Mouse (Mus musculus): ENCODE measurements at regions not wholly inside any gene's neighbourhood (a gene's known extent, or its start where the extent isn't known, plus 50 kb on each side); places are given as distances from the start of the nearest gene placed in this dataset.

DNA sequence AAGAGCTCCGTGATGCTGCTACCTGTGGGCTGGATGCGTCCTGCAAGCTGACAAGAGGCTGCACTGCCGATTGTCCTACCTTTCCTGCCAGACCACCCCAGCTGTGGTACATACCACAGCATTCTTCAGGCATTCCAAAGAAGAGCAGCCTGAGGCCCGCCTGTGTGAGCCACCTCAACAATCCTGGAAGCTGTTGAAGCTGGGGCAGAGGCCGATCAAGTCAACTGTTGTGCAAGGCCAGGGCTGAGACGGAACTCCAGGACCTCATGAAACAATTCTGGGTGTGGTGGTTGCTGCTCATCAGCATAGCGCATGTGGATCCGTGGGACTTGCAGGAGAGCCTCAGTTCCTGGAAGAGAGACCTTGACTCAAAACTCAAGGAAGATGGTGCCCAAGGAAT is 448.3 kb downstream of the Etnk1 start:
- Histone ChIP-seq H3K9me3 (ENCODE audit: low read length) (no peaks in the 10 kb centered on the region), H3K36me3 (replicated peaks; ENCODE audit: insufficient read depth, low read length) (no peaks in the 10 kb centered on the region), H3K27me3 (ENCODE audit: insufficient read depth, low read length) (no peaks in the 10 kb centered on the region), H3K27ac (ENCODE audit: low read depth) (no peak overlapping the region), H3K9ac (replicated peaks) (no peak overlapping the region), H3K4me2 (ENCODE audit: low read depth, low read length) (no peak overlapping the region), H3K4me1 (ENCODE audit: insufficient read depth) (no peaks in the 10 kb centered on the region), H3K4me3 (ENCODE audit: low read depth, low read length) (no peak overlapping the region)
- DNase-seq (no peak), ATAC-seq (no peak)
- WGBS (ENCODE audit: insufficient replicate concordance): 75% methylated on average over 8 of the region's 8 CpGs
- TF ChIP-seq EP300 (IDR thresholded peaks at IDR 0.05; ENCODE audit: low read depth) (no peak), CTCF (IDR thresholded peaks at IDR 0.05; ENCODE audit: low read depth) (no peak)

DNA sequence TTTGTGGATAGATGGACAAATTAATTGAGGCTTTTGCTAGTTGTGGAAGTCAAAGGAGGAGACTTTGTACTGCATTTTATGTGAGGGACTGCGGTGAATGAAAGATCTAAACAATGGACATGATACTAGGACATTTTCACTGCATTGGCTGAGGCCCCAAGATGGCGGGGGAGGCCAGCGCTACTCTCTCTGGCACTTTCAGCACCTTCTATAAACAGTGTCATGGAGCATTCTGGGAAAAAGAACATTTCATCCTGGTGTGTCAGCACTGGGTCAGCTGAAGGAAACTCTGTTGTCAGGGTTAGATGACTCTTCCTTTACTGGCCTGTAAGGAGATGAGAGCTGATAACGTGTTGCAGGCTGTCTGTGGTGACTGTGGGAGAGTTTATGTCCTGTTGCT is 449.4 kb downstream of the Etnk1 start:
- TF ChIP-seq EP300 (IDR thresholded peaks at IDR 0.05; ENCODE audit: low read depth) (no peak), CTCF (IDR thresholded peaks at IDR 0.05; ENCODE audit: low read depth) (no peak)
- no peaks in the 10 kb centered on the region for H3K9me3 ChIP-seq (ENCODE audit: low read length)
- H3K9ac ChIP-seq (replicated peaks): no peak overlapping the region
- no peak overlapping the region for H3K4me3 ChIP-seq (ENCODE audit: low read depth, low read length)
- 78% methylated on average over 4 of the region's 4 CpGs for WGBS (ENCODE audit: insufficient replicate concordance)
- no peak overlapping the region for H3K27ac ChIP-seq (ENCODE audit: low read depth)
- no peaks in the 10 kb centered on the region for H3K36me3 ChIP-seq (replicated peaks; ENCODE audit: insufficient read depth, low read length)
- ATAC-seq (no peak), DNase-seq (no peak)
- no peaks in the 10 kb centered on the region for H3K4me1 ChIP-seq (ENCODE audit: insufficient read depth)
- no peak overlapping the region for H3K4me2 ChIP-seq (ENCODE audit: low read depth, low read length)
- H3K27me3 ChIP-seq (ENCODE audit: insufficient read depth, low read length): no peaks in the 10 kb centered on the region

DNA sequence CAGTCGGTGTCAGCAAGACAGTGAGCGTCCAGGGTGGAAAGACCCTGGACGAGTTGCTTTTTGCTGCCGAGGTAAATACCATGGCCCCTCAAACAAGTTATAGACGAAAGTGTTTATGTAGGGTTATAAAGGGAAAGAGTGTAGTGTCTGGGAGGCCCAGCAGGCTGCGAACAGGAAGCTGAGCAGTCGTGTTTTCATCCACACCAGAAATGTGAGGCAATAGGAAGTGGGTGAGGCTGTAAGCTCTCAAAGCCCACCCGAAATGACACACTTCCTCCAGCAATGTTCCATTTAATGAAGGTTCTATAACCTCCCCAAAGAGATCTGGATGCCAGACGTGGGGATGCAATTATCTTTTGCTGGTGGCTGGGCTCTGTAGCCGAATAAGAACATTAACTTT is 451.5 kb downstream of the Etnk1 start:
- H3K9ac ChIP-seq (replicated peaks): no peak overlapping the region
- H3K4me2 ChIP-seq (ENCODE audit: low read depth, low read length): no peak overlapping the region
- H3K27me3 ChIP-seq (ENCODE audit: insufficient read depth, low read length): no peaks in the 10 kb centered on the region
- ATAC-seq (no peak), DNase-seq (no peak)
- H3K36me3 ChIP-seq (replicated peaks; ENCODE audit: insufficient read depth, low read length): no peaks in the 10 kb centered on the region
- no peaks in the 10 kb centered on the region for H3K4me1 ChIP-seq (ENCODE audit: insufficient read depth)
- no peaks in the 10 kb centered on the region for H3K9me3 ChIP-seq (ENCODE audit: low read length)
- 48% methylated on average over 10 of the region's 10 CpGs for WGBS (ENCODE audit: insufficient replicate concordance)
- TF ChIP-seq CTCF (IDR thresholded peaks at IDR 0.05; ENCODE audit: low read depth) (no peak), EP300 (IDR thresholded peaks at IDR 0.05; ENCODE audit: low read depth) (no peak)
- no peak overlapping the region for H3K4me3 ChIP-seq (ENCODE audit: low read depth, low read length)
- no peak overlapping the region for H3K27ac ChIP-seq (ENCODE audit: low read depth)

DNA sequence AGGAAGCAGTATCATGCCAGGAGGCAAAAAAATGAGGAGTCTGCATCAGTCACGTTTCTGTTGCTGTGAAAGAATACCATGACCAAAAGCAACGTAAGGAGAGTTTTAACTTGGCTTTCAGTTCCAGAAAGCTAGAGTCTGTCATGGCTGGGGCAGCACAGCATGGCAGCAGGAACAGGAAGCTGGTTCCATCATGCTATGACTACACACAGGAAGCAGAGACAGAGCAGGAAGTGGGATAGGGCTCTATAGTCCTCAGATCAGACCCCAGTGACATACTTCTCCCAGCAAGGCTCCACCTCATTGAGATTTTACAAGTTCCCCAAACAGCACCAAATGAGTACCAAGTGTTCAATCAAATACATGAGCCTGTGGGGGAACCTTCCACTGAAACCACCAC is 453.6 kb downstream of the Etnk1 start:
- Histone ChIP-seq H3K4me2 (ENCODE audit: low read depth, low read length) (no peak overlapping the region), H3K9me3 (ENCODE audit: low read length) (no peaks in the 10 kb centered on the region), H3K9ac (replicated peaks) (no peak overlapping the region), H3K4me3 (ENCODE audit: low read depth, low read length) (no peak overlapping the region), H3K27me3 (ENCODE audit: insufficient read depth, low read length) (no peaks in the 10 kb centered on the region), H3K36me3 (replicated peaks; ENCODE audit: insufficient read depth, low read length) (no peaks in the 10 kb centered on the region), H3K4me1 (ENCODE audit: insufficient read depth) (no peaks in the 10 kb centered on the region), H3K27ac (ENCODE audit: low read depth) (no peak overlapping the region)
- WGBS (ENCODE audit: insufficient replicate concordance): 71% methylated on average over 2 of the region's 2 CpGs
- TF ChIP-seq EP300 (IDR thresholded peaks at IDR 0.05; ENCODE audit: low read depth): no peak
- no peak for TF ChIP-seq CTCF (IDR thresholded peaks at IDR 0.05; ENCODE audit: low read depth)
- ATAC-seq (no peak), DNase-seq (no peak)

DNA sequence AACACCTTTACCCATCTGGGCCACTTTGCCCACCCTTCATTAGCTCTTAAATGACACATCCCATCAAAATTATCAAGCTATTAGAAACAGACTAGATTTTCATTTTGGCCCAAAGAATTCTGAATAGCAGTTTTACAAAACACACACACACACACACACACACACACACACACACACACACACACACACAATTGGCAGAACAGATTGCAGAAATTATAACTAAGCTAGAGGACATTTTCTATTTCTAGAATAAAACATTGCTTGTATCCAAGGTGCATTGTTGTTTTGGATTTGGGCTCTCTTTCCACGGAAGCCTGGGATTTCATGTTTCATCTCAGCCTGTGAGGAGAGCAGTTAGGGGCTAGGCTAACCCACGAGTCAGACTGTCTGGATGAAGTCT is 455.1 kb downstream of the Etnk1 start:
- Histone ChIP-seq H3K36me3 (replicated peaks; ENCODE audit: insufficient read depth, low read length) (no peaks in the 10 kb centered on the region), H3K4me3 (ENCODE audit: low read depth, low read length) (no peak overlapping the region), H3K9me3 (ENCODE audit: low read length) (no peaks in the 10 kb centered on the region), H3K9ac (replicated peaks) (no peak overlapping the region), H3K27me3 (ENCODE audit: insufficient read depth, low read length) (no peaks in the 10 kb centered on the region), H3K4me1 (ENCODE audit: insufficient read depth) (no peaks in the 10 kb centered on the region), H3K27ac (ENCODE audit: low read depth) (no peak overlapping the region), H3K4me2 (ENCODE audit: low read depth, low read length) (no peak overlapping the region)
- no peak for ATAC-seq
- DNase-seq: no peak
- TF ChIP-seq EP300 (IDR thresholded peaks at IDR 0.05; ENCODE audit: low read depth) (no peak), CTCF (IDR thresholded peaks at IDR 0.05; ENCODE audit: low read depth) (no peak)
- 69% methylated on average over 2 of the region's 2 CpGs for WGBS (ENCODE audit: insufficient replicate concordance)

DNA sequence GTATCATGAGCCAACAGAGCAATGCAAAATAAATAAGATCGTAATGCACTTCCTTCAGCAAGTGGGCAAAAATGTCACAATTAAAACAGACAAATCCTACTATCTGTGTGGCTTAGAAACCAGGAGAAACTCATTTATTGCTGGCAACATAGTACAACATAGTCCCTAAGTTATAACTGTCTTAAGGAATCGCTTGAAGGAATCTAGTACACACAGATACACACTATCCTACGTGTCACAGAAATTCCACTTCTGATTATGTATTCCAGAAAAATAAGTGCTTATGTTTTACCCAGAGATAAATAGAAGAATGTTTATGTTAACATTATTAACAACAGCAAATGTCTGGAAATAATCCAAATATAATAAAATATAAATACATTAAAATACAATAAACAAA is 457.9 kb downstream of the Etnk1 start:
- Histone ChIP-seq H3K4me1 (ENCODE audit: insufficient read depth) (no peaks in the 10 kb centered on the region), H3K9ac (replicated peaks) (no peak overlapping the region), H3K9me3 (ENCODE audit: low read length) (no peaks in the 10 kb centered on the region), H3K27me3 (ENCODE audit: insufficient read depth, low read length) (no peaks in the 10 kb centered on the region), H3K27ac (ENCODE audit: low read depth) (no peak overlapping the region), H3K36me3 (replicated peaks; ENCODE audit: insufficient read depth, low read length) (no peaks in the 10 kb centered on the region), H3K4me2 (ENCODE audit: low read depth, low read length) (no peak overlapping the region), H3K4me3 (ENCODE audit: low read depth, low read length) (no peak overlapping the region)
- TF ChIP-seq CTCF (IDR thresholded peaks at IDR 0.05; ENCODE audit: low read depth) (no peak), EP300 (IDR thresholded peaks at IDR 0.05; ENCODE audit: low read depth) (no peak)
- no peak for ATAC-seq
- no peak for DNase-seq
- 78% methylated on average over 3 of the region's 3 CpGs for WGBS (ENCODE audit: insufficient replicate concordance)

DNA sequence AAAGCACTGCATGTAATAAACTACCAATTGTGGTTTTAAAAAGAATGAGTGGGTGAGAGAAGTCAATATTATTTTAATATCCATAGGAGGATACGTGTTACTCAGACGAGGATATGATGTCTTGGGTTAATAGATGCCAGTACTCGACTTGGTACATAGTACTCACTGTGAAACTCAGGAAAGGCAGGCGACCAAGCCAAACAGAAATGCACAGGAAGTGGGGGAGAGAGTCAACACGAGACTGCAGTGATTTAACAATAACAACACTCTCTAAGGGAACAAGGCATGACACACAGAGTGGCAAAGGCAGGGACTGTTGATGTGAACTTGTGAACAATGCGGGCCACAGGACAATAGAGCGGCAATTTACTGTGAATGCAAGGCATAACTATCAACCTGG is 464.6 kb downstream of the Etnk1 start:
- no peaks in the 10 kb centered on the region for H3K9me3 ChIP-seq (ENCODE audit: low read length)
- H3K9ac ChIP-seq (replicated peaks): no peak overlapping the region
- ATAC-seq (no peak), DNase-seq (no peak)
- H3K4me1 ChIP-seq (ENCODE audit: insufficient read depth): peaks cover 4% of the 10 kb centered on the region
- TF ChIP-seq EP300 (IDR thresholded peaks at IDR 0.05; ENCODE audit: low read depth) (no peak), CTCF (IDR thresholded peaks at IDR 0.05; ENCODE audit: low read depth) (no peak)
- no peaks in the 10 kb centered on the region for H3K27me3 ChIP-seq (ENCODE audit: insufficient read depth, low read length)
- H3K27ac ChIP-seq (ENCODE audit: low read depth): no peak overlapping the region
- H3K36me3 ChIP-seq (replicated peaks; ENCODE audit: insufficient read depth, low read length): no peaks in the 10 kb centered on the region
- H3K4me3 ChIP-seq (ENCODE audit: low read depth, low read length): no peak overlapping the region
- no peak overlapping the region for H3K4me2 ChIP-seq (ENCODE audit: low read depth, low read length)
- 41% methylated on average over 7 of the region's 7 CpGs for WGBS (ENCODE audit: insufficient replicate concordance)

Data from liver, postnatal 0 days (tissue).